Mouse (Mus musculus): ENCODE measurements around the gene Acsm2.
"Not testable (repeated sequence)": the region's sequence is repeated elsewhere in the genome, so short reads cannot be mapped to it uniquely, and the experiment has no call there.

Gene Acsm2

GRCm38 (mm10) chr7:119561441-119561840, 7.3 kb downstream of the Acsm2 start:
- DNase-seq (ENCODE audit: low spot score in 2 of 2): no peak

GRCm38 (mm10) chr7:119562476-119562875, 8.3 kb downstream of the Acsm2 start:
- DNase-seq (ENCODE audit: low spot score in 2 of 2): not testable (repeated sequence)

- DNase-seq (ENCODE audit: low spot score in 2 of 2): no peak
These were observed 40.5 kb downstream of the Acsm2 start for GRCm38 (mm10) chr7:119594530-119595107.

GRCm38 (mm10) chr7:119595306-119595705, 41.2 kb downstream of the Acsm2 start:
- no peak for DNase-seq (ENCODE audit: low spot score in 2 of 2)

GRCm38 (mm10) chr7:119596536-119596935, 42.4 kb downstream of the Acsm2 start:
- no peak for DNase-seq (ENCODE audit: low spot score in 2 of 2)

GRCm38 (mm10) chr7:119601195-119601953, 47.2 kb downstream of the Acsm2 start:
- DNase-seq (ENCODE audit: low spot score in 2 of 2): no peak

GRCm38 (mm10) chr7:119601954-119602317, 47.8 kb downstream of the Acsm2 start:
- no peak for DNase-seq (ENCODE audit: low spot score in 2 of 2)

GRCm38 (mm10) chr7:119604903-119605483, 50.9 kb downstream of the Acsm2 start:
- DNase-seq (ENCODE audit: low spot score in 2 of 2): no peak

- DNase-seq (ENCODE audit: low spot score in 2 of 2): no peak
These were observed 52.0 kb downstream of the Acsm2 start for GRCm38 (mm10) chr7:119605926-119606663.

GRCm38 (mm10) chr7:119606664-119607076, 52.5 kb downstream of the Acsm2 start, which contains the start of gene Acsm1:
Gene Acsm1, plus strand, starts transcription at chr7:119607026.
- DNase-seq (ENCODE audit: low spot score in 2 of 2): no peak

GRCm38 (mm10) chr7:119607796-119608515, 53.8 kb downstream of the Acsm2 start:
- no peak for DNase-seq (ENCODE audit: low spot score in 2 of 2)

- no peak for DNase-seq (ENCODE audit: low spot score in 2 of 2)
These were observed 62.4 kb downstream of the Acsm2 start for GRCm38 (mm10) chr7:119616531-119616930.

GRCm38 (mm10) chr7:119617593-119617992, 63.5 kb downstream of the Acsm2 start:
- DNase-seq (ENCODE audit: low spot score in 2 of 2): no peak

- DNase-seq (ENCODE audit: low spot score in 2 of 2): no peak
These were observed 64.2 kb downstream of the Acsm2 start for GRCm38 (mm10) chr7:119618209-119618935.

- DNase-seq (ENCODE audit: low spot score in 2 of 2): no peak
These were observed 66.0 kb downstream of the Acsm2 start for GRCm38 (mm10) chr7:119620157-119620556.

GRCm38 (mm10) chr7:119638773-119639172, 84.6 kb downstream of the Acsm2 start:
- no peak for DNase-seq (ENCODE audit: low spot score in 2 of 2)

- no peak for DNase-seq (ENCODE audit: low spot score in 2 of 2)
These were observed 88.2 kb downstream of the Acsm2 start for GRCm38 (mm10) chr7:119642307-119642706.

Data from frontal cortex, postnatal 14 days (tissue).